Mouse (Mus musculus) heart, adult 2 months (tissue): Measurements from ENCODE around the gene Olfr279.

Experiments
- CTCF ChIP-seq: fragments of 200-600 bp; IDR thresholded peaks from 2 replicates; pipeline ENCODE4 v1.8.1; 2022; ENCODE audit warnings: antibody characterized with exemption, mild to moderate bottlenecking, moderate library complexity
- EP300 ChIP-seq: fragments of 200-500 bp; IDR thresholded peaks from 2 replicates; pipeline ENCODE4 v1.6.1; 2011; ENCODE audit warnings: low read depth, low read length, control low read depth; ENCODE audit not compliant: insufficient read depth
- POLR2A ChIP-seq: fragments of 200-500 bp; IDR thresholded peaks from 2 replicates; pipeline ENCODE4 v1.6.1; 2011; ENCODE audit warnings: mild to moderate bottlenecking, low read depth, low read length, control low read depth; ENCODE audit not compliant: insufficient read depth

DNA sequence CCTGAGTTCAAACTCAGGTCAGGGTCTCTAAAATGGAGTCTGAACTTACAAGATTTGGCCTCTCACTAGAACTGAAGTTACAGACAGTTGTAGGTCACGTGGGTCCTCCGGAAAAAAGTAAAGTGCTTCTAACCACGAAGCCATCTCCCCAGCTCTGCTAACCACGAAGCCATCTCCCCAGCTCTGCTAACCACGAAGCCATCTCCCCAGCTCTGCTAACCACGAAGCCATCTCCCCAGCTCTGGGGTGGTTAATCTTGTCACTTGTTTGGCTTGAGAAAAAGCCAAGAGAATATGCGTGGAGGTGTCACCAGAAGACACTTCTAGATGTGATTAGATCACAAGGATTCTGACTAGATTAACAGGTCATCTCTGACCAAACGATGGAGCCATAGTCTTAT, 21.9 kb downstream of the Olfr279 start:
- TF ChIP-seq CTCF (no peak), EP300 (no peak), POLR2A (no peak)
